Mouse (Mus musculus) heart, adult 2 months (tissue): ENCODE results near the gene Gabrp.

Source experiments
- CTCF ChIP-seq: fragments of 200-600 bp; IDR thresholded peaks from 2 replicates; pipeline ENCODE4 v1.8.1; 2022; ENCODE audit warnings: antibody characterized with exemption, mild to moderate bottlenecking, moderate library complexity
- EP300 ChIP-seq: fragments of 200-500 bp; IDR thresholded peaks from 2 replicates; pipeline ENCODE4 v1.6.1; 2011; ENCODE audit warnings: low read depth, low read length, control low read depth; ENCODE audit not compliant: insufficient read depth
- POLR2A ChIP-seq: fragments of 200-500 bp; IDR thresholded peaks from 2 replicates; pipeline ENCODE4 v1.6.1; 2011; ENCODE audit warnings: mild to moderate bottlenecking, low read depth, low read length, control low read depth; ENCODE audit not compliant: insufficient read depth

DNA sequence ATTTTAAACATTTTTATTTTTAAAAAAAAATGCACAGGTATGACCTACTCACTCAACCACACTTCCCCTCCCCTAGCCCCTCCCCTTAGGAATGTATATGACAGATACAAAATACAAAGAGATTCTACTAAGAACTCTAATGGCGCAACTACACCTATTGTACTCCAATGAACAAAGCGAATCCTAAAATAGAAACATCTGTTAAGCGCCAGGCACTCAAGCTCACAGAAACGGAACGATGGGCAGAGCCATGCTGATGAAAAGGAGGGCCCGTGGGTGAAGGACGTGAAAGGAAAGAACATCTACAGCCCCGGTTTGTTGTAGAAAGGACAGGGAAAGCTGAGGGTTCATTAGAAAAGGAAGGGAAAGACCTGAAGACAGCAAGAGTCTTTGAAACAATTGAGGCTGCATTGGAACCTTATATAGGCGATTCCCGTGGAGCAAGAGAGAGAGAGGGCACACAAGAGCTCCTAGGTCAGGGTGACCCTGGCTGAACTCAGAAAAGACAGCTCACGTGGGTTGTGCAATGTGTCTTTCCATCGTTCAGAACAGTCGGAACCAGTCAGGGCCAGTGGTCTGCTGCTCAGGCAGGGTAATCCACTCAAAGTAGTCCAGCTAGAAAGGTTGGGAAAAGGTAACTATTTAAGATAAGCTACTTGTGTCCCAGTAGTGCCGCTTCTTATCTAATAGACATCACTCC is 27.7 kb downstream of the Gabrp start:
- no peak for TF ChIP-seq CTCF
- no peak for TF ChIP-seq POLR2A
- TF ChIP-seq EP300, result no peak
